Mouse (Mus musculus) heart, adult 2 months (tissue): ENCODE measurements at regions not wholly inside any gene's neighbourhood (a gene's known extent, or its start where the extent isn't known, plus 50 kb on each side); places are given as distances from the start of the nearest gene placed in this dataset.

Experiments
- CTCF ChIP-seq: fragments of 200-600 bp; IDR thresholded peaks from 2 replicates; pipeline ENCODE4 v1.8.1; 2022; ENCODE audit warnings: antibody characterized with exemption, mild to moderate bottlenecking, moderate library complexity
- EP300 ChIP-seq: fragments of 200-500 bp; IDR thresholded peaks from 2 replicates; pipeline ENCODE4 v1.6.1; 2011; ENCODE audit warnings: low read depth, low read length, control low read depth; ENCODE audit not compliant: insufficient read depth
- POLR2A ChIP-seq: fragments of 200-500 bp; IDR thresholded peaks from 2 replicates; pipeline ENCODE4 v1.6.1; 2011; ENCODE audit warnings: mild to moderate bottlenecking, low read depth, low read length, control low read depth; ENCODE audit not compliant: insufficient read depth

DNA sequence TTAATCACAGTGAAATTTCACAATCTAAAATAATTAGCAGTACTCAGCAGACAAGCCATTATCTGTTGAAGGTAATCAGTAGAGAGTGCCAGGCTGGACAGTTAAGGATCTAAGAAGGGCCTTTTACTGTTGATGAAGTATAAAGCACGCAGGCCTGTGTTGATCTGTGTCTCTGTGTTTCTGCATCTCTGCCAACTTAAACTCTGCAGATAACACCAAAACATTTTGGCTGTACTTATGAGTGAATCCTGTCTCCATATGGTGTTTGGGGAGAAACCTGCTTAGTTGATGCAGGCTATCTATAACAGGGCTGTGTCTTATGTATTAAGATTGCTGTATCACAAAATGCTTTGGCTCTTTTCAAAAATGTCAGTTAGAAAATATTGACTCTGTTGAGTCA lies 482.8 kb upstream of the Adamts9 start:
- TF ChIP-seq CTCF (no peak), POLR2A (no peak), EP300 (no peak)
